Mouse (Mus musculus) spleen, postnatal 10 days (tissue): ENCODE data around the gene Olfml1.

ENCODE experiments used
- DNase-seq, 2 experiments: peaks; one replicate each; pipeline ENCODE4 v3.0.0; 2021 to 2022; ENCODE audit warnings: low spot score in 2 of 2

Olfml1 gene

DNA sequence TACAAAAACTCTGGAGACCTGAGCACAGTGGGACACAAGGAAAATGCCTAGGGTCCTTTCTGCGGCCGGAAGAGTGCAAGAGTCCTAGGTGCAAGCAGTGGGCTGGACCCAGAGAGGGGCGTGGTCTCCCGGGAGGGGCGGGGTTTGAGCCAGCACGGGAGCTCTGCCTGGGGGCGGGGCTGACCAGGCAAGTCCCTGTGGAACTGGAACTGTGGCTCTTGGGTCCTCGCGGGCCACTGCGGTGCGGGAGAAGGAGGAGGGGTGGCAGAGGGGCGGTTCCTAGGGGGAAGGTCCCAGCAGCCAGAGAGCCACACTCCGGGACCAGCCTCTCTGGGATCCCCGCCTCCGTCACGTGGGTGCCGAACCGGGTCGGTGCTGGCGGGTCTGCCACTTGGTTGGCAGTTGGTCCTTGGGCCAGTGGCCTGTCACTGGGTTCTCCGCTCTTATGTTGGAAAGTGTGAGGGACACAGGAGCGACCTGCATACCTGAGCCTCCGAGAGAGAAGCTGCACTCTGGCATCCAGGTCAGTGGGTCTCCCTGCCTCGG lies 27.7 kb downstream of the Olfml1 start, which contains the start of gene Ppfibp2:
Ppfibp2 (plus strand) TSS at position 351 of the 546 bp plus-strand sequence.
- peak; percentile 79 to 92 for DNase-seq

DNA sequence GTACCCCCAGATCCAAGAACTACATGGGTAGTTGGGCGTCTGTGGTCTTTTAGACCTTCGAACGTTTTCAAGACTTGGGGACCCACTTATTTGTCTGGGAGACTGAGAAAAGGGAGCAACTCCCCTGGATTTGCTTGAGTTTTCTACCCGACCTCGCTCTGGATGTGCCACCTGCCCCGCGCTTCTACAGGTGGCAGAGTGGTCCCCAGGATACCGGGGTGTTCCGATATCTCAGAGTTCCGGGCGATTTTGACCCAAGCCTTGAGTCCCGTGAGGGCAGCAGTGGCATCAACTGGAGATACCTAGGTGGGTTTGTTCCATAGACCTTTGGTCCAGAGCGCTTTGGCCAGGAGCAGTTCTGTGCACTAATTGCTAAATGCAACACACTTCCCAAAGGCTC lies 28.2 kb downstream of the Olfml1 start:
- DNase-seq, result peak in 1 of 2 experiments; percentile 8

DNA sequence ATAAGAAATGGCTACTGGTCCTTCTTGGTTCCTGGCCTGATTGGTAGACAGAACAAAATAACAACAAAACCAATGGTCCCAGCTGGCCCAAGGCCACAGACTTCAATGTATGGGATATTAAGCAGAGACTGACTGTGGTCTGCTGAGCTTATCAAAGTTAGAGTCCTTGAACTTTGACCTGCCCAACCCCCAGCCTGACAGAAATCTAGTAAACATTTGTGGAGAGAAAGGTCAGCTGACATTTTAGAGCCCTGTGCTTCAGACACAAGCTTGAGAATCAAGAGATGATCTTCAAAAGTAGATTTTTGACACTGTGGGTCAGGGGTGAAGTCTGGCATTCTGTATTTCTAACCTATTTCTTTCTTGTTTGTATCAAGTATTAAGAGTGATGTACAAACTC lies 29.5 kb downstream of the Olfml1 start:
- DNase-seq, result no peak

DNA sequence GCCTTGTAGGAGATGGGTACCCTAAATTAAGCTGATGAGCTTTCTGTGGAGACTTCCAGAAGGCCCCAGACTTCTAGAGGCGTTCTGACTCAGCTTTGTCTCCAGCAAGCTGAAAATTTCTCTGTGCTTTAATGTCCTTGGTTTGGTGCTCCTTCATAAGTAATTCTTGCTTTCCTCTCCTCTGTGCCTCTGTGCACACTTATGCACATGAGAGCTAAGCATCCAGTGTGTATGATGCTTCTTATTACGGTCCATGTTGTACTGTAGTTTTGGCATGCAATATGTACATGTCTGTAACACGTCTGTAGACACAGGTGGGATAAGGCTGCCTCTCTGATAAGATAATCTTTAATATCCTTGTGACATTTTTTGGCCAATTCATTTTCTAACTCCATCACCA lies 30.7 kb downstream of the Olfml1 start:
- DNase-seq, result no peak

DNA sequence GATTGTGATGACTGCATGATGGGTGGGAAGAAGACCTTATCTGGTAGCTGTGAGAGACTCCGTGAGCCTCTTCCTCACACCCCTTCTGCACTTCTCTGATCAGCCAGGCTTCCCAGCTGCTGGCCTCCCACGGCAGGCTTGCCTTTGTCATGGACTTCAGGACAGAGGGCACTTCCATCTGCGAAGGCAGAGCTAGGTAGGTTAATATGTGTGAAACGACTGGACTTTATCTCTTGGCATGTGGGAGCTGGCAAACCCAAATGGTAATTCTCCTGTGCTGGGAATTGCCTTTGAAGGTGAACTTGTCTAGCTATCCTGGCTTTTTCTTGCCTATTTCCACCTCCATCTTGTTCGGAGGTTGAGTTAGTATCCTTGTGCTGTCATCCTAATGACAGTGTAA lies 33.4 kb downstream of the Olfml1 start:
- DNase-seq, result no peak

DNA sequence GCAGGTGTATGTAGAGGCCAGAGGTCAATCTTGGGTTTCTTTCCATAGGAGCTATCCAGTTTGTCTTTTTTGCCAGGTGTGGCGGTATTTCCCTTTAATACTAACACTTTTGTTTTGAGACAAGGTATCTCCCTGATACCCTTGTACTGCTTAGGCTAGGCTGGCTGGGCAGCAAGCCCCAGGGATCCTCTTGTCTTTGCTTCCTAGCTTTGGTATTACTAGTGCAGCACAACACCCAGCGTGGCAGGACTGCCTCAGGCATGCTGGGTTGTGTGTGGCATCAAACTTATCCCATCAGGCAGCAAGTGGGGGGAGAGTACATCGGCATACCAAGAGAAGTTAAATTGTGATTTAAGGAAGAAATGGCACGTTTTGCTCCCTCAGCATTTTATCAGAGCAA lies 35.3 kb downstream of the Olfml1 start:
- no peak for DNase-seq

DNA sequence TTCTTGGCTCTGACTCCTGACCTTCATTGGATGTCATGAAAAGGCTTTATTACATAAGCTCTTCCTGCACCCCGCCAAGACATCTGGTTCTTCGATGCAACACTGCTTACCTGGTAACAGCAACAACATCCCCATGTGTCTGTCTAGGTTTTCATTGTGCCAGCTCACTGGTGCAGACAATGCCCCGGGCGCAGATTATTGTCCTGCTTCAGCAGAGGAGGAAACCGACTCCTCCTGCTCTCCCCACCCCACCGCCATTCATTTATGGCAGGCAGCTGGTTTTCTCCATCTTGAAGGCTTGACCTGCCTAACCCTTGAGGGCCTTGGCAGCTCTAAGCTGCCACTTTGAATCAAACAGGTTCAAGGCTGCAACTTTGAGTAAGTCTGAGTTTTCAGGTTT lies 35.7 kb downstream of the Olfml1 start:
- DNase-seq, result no peak

DNA sequence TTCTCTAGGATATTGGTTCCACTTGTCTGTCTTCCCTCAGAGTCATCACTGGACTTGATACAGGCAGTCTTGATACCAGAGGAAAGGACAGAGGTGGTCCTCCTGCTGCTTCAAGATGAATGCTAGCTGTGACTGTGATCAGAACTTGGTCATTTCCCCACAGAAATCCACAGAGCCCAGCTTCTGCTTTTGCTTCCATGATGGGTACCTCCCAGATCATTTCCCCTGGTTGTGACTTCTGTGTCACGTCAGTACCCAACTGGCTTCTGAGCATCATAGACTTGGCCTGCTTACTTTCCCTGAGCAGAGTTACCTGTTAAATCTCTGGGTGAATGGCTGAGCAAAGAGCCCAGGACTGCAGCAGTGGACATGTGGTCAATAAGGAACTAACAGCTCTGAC lies 40.5 kb downstream of the Olfml1 start:
- DNase-seq, result no peak

DNA sequence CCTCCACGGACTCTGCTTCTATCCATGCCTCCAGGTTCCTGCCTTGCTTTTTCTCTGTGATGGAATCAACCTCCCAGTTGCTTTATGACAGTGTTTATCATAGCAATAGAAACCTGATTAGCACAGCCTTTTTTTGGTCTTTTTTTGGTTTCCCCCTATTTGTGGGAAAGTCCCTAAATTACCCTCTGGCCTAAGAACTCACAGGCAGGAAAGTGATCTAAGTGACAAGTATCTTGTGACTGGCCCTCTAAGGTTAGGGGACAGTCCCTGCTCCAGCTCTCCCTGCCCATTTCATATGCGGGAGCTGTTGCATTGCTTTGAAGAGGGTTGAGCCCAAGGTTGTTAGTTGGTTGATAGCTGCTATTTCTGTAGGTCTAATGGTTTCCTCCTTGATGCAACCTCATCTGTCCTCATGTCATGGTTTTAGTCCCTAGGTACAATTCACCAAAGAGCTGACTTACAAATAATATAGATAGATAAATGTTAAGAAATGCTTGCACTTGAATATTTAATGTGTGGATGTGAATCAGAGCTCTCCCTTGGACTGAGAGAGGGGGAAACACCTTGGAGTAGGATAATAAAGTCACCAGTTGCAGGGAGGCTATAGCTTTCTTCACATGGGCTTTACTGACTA lies 42.5 kb downstream of the Olfml1 start:
- no peak for DNase-seq

DNA sequence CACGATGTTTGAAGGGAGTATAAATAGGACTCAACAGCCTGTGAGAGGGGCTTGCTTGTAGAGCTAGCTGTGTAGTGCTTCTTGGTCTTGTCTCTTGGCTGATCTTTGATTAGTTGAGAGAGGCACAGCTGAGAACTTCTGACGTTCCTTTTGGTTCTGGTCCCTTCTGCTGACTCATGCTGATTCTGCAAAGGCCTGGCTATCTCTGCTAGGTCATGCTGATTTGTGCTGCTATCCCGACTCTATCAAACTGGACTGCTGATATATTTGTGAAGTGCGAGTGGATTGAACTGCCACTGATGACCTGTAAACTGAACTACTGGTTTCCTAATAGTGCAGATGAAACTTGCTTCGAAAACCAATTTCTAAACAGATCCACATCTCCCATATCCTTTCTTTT lies 43.6 kb downstream of the Olfml1 start:
- DNase-seq, result no peak

DNA sequence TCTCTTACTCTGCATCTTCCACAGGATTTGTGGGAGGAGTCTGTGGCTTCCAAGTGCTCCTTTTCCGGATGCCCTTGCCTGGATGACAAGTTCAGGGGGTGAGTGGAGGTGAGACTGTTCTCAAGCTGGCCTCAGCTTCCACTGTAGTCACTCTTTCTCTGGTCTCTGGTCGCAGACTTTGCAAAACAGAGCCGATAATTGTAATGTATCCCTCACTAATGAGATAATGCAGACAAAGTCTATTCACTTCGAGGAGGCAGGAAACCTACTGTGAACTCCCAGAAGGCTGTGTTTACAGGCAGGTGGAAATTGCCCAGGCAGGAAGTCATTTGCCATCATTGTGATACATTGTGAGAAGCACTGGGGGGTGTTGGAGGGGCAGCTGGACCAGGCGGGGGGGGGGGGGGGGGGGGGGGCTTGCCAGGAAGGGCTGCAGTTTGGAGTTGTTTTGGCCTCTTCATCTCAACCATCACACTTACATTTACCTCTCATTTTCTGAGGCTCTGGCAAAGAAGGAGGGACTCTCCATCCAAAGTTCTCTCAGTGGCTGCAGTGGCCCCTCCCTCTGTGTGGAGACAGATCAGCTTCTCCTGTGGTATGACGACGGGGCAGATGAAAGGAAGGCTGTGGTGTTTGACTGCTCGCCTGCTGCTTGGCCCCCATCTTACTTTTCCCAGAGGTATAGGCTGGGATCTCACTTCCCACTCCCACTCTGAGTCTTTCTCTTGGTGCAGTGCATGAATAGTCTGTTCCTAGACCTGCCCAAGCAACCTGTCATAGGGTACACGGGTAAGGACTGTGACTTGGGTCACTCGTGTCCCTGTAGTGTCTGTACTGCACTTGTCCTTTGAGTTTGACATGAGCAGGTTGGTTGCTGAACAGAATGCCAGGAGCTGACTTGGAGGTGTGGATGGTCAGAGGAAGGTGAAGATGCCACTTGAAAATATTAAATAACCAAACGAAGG lies 51.1 kb downstream of the Olfml1 start:
- no peak for DNase-seq

DNA sequence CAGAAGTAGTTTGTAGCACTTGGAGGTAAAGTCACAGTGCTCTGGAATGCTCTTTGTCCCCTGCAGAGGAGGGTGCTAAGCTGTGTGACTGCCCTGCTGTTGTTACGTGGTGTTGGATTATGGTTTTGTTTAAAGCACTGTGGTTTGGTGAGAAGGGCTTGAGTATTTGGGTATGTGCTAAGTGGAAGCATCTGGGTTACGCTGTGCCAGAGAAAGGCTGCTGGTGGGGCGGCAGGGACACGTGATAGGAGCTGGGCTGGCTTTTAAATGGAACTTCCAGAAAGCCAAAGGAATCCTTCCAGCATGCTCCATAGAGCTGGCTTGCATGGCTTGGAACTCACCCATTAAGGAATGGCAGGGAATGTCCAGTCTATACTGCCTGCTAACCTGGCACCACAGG lies 52.0 kb downstream of the Olfml1 start:
- DNase-seq, result no peak

DNA sequence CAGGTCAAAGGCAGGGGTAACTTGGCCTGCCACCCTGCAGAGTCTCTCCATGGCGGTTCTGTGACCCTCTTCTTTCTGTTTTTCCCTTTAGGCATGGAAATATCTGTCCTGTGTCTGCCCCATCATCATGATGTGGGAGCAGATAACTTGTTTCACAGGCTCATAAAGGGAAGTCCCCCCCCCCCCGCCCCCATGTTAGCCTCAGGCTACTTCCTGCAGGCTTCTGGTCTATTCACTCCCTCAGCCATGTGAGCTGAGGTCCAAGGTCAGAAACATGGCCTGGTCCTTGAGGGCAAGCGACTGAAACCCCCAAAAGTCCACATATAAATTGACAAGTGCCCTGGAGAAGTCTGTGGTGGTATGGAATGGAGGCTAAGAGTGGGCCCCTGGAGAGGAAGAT lies 52.9 kb downstream of the Olfml1 start:
- no peak for DNase-seq

DNA sequence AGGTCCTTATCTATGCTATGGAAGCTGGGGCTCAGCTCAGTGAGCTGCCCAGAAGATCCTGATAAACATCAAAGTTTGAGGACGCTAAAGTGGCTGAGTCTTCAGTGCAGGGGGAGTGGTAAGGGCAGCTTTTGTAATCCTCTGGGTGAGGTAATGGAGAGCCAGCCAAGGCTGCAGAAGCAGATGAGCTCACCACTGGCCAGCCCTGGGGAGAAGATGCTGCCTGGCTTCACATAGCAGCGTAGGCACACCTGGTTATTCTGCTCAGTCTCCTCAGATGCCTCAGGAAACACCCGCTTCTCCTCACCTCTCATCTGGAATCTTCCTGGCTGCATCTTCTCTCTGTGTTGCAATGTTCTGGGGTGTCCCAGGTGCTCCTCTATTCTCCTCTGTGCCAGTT lies 57.2 kb downstream of the Olfml1 start:
- no peak for DNase-seq

DNA sequence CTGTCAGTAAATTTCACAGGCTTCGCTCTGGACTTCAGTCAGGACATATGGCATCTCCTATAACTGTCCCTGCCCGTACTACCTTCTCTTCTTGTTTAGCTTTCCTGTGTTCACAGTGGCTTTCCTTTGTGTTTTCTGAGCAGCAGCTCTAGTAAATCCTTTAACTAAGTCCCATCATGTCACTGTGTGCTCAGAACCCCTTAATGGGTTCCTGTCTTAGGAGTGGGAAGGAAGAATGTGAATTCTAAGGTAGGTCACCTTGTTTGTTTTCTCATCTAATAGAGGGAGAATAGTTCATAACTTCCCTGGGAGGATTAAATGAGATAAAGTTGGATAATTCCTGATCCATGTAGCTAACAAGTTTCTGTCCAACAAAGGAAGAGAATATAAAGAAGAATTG lies 57.8 kb downstream of the Olfml1 start, which contains the start of gene 5330417H12Rik:
5330417H12Rik (minus strand) TSS at position 101 of the 400 bp plus-strand sequence.
- DNase-seq, result no peak

DNA sequence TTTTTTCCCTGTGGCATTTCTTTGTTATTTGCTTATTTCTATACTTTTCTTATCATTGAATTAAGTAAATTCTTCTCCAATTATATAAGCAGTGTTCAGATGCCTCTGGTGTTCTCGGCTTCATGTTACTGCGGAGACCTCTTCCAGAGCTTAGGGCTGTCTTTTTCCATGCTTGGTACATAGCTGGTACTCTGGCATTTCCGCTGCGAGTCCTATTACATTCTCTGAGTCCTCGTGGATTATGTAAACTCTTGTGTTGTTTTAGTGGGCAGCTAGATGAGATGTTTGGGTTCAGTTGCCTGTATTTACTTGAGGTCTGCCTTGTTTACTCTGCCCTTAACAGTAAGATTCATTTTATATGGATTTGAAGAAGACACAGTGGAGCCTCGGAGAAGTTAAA lies 58.5 kb downstream of the Olfml1 start:
- DNase-seq, result no peak

DNA sequence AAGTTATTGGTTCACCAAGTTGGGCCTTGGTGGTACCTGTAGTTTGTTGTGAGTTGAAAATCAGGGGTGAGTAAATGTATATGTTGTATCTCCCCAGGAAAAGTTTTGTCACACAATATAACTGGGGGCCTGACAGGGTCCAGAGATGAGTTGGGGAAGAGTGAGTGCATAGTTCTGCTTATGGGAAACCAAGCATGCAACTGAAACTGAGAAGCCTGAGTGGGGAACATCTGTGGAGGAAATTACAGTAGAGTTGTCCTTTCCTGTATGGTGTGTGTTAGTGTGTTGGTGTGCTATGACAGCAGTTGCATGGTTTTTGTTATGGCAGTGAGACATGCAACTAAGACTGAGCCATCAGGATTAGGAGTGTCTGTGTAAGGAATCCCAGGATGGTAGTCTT lies 61.1 kb downstream of the Olfml1 start:
- no peak for DNase-seq

DNA sequence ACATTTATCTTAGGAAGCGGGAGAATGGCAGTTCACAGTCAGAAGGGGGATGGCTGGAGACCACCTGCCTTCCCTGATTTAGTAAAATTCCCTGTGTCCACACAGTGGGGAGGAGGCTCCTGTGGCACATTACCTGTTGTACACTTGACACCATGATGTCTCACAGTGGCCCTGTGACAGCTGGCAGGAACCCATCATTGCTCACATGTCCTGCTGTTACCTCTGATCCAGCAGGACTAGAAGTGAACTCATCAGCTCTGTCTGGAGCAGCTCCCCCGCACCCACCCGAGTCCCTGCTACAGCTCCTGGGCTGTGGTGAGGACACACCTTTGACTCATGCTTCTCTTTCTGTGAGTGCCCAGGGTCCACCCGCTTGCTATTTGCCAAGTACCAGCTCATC lies 66.0 kb downstream of the Olfml1 start:
- DNase-seq, result no peak

DNA sequence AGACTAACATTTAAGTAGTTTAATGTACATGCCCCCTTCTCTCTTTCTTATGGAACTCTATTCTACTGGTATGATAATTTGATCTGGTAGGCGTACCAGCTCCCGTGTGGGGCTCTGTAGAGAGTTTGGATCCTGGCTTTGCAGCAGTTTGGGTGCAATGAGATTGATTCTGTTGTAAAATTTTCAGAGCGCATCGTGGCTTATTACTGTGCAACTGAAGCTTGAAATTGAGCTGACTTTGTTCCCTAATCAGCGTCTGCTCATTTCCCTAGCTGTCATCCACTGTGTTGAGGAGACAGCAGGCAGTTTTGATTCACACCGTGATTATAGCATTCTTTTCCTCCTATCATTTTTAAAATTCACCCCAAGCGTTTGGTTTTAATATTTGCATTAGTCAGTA lies 70.2 kb downstream of the Olfml1 start:
- no peak for DNase-seq

DNA sequence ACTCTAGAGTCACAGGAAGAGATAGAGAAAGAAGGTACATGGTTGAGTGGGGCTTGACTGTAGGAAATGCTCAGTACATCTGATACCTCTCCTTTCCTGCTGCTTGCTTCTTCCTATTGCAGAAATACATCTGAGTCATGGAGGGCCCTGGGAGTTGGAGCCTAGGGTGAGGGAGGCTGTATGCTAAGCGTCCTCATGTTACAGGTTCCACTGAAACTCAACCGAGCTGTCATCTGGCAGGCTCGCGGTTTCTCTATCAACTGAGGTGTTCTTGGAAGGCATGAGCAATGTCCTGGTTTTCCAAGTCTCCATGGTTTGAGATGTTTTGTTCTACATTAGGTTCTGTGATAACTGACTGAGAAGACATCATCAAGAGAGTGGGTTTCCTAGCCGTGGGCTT lies 70.8 kb downstream of the Olfml1 start:
- no peak for DNase-seq
